Mouse (Mus musculus) v-Abl transformed pro-B cells (cell line): ENCODE data around the gene Olfr64.

Experiments
- in situ Hi-C, 2 experiments: fragments of 400-800 bp; cut with MboI; formaldehyde crosslinking; loops; one replicate each; pipeline ENCODE4 v1.15.1; 2025; ENCODE audit not compliant: unreplicated experiment in 2 of 2

Olfr64 gene

GRCm38 (mm10) chr7:103894385-103894784, at the start of gene Olfr64:
TSS of gene Olfr64 (minus strand) at chr7:103894485.
- in situ Hi-C loops: no loop called here

- in situ Hi-C loops: loop anchor here (5.0 to 25.0 kb wide), 4 partner anchors 148 to 1428 kb away; partner anchors contain the start of genes Olfr67 (in 2 of the 2), Olfr243 (in 1 of the 2), Olfr557 (in 1 of the 2) and Trim68 (in 1 of the 2)
Observed at GRCm38 (mm10) chr7:103942730-103943129, 48.4 kb upstream of the Olfr64 start.

- in situ Hi-C loops: loop anchor here in 1 of 2 experiments (25.0 kb wide), 1 partner anchor 1247 kb away; the partner anchor contains the start of genes Olfr557 and Trim68
Observed at GRCm38 (mm10) chr7:103934264-103934663, 40.0 kb upstream of the Olfr64 start, which contains the start of gene Olfr632. TSS of gene Olfr632 (plus strand) at chr7:103934347.

- in situ Hi-C loops: loop anchor here in 1 of 2 experiments (25.0 kb wide), 1 partner anchor 1241 kb away; the partner anchor contains the start of genes Olfr557 and Trim68
Observed at GRCm38 (mm10) chr7:103928525-103928924, 34.2 kb upstream of the Olfr64 start, which contains the start of gene Olfr631. TSS of gene Olfr631 (plus strand) at chr7:103928825.

GRCm38 (mm10) chr7:103915338-103915737, 21.1 kb upstream of the Olfr64 start:
- in situ Hi-C loops: no loop called here

GRCm38 (mm10) chr7:103912969-103913511, 18.8 kb upstream of the Olfr64 start:
- in situ Hi-C loops: no loop called here

- in situ Hi-C loops: no loop called here
Observed at GRCm38 (mm10) chr7:103910047-103910446, 15.8 kb upstream of the Olfr64 start.

- in situ Hi-C loops: no loop called here
Observed at GRCm38 (mm10) chr7:103903187-103903586, 8.9 kb upstream of the Olfr64 start, which contains the start of gene Olfr65. TSS of gene Olfr65 (plus strand) at chr7:103903487.

GRCm38 (mm10) chr7:103886152-103886551, 8.1 kb downstream of the Olfr64 start, which contains the start of gene Olfr66:
TSS of gene Olfr66 (minus strand) at chr7:103886252.
- in situ Hi-C loops: no loop called here

- in situ Hi-C loops: loop anchor here in 1 of 2 experiments (10.0 kb wide), 1 partner anchor 318 kb away; the partner anchor contains the start of gene Olfr649
Observed at GRCm38 (mm10) chr7:103877093-103877492, 17.2 kb downstream of the Olfr64 start.

- in situ Hi-C loops: loop anchor here (5.0 to 10.0 kb wide), 4 partner anchors 72 to 320 kb away; partner anchors contain the start of genes Olfr243 (in 2 of the 2), Olfr649 (in 1 of the 2) and Olfr67 (in 1 of the 2)
Observed at GRCm38 (mm10) chr7:103874451-103874850, 19.8 kb downstream of the Olfr64 start.

- in situ Hi-C loops: loop anchor here (5.0 to 10.0 kb wide), 4 partner anchors 71 to 322 kb away; partner anchors contain the start of genes Olfr243 (in 2 of the 2), Olfr649 (in 1 of the 2) and Olfr67 (in 1 of the 2)
Observed at GRCm38 (mm10) chr7:103873064-103873463, 21.2 kb downstream of the Olfr64 start.

GRCm38 (mm10) chr7:103870667-103871066, 23.6 kb downstream of the Olfr64 start:
- in situ Hi-C loops: loop anchor here (5.0 to 10.0 kb wide), 4 partner anchors 68 to 324 kb away; partner anchors contain the start of genes Olfr243 (in 2 of the 2), Olfr649 (in 1 of the 2) and Olfr67 (in 1 of the 2)

GRCm38 (mm10) chr7:103865716-103866115, 28.6 kb downstream of the Olfr64 start:
- in situ Hi-C loops: no loop called here

GRCm38 (mm10) chr7:103861531-103861930, 32.8 kb downstream of the Olfr64 start:
- in situ Hi-C loops: no loop called here

GRCm38 (mm10) chr7:103860855-103861254, 33.4 kb downstream of the Olfr64 start:
- in situ Hi-C loops: no loop called here

- in situ Hi-C loops: no loop called here
Observed at GRCm38 (mm10) chr7:103859076-103859475, 35.2 kb downstream of the Olfr64 start.

GRCm38 (mm10) chr7:103854669-103855068, 39.6 kb downstream of the Olfr64 start:
- in situ Hi-C loops: no loop called here

- in situ Hi-C loops: no loop called here
Observed at GRCm38 (mm10) chr7:103853090-103853489, 41.2 kb downstream of the Olfr64 start, which contains the start of gene Hbb-y. TSS of gene Hbb-y (minus strand) at chr7:103853216.

GRCm38 (mm10) chr7:103844525-103845325, 49.6 kb downstream of the Olfr64 start:
- in situ Hi-C loops: no loop called here

- in situ Hi-C loops: no loop called here
Observed at GRCm38 (mm10) chr7:103843034-103843433, 51.3 kb downstream of the Olfr64 start, which contains the start of gene Hbb-bh1. TSS of gene Hbb-bh1 (minus strand) at chr7:103843164.
